Mouse (Mus musculus): Measurements from ENCODE around the gene Adat2.

Adat2 gene

GRCm38 (mm10) chr10:13552646-13553497 lies at the start of gene Adat2, which contains the start of gene Pex3:
TSS of gene Adat2 (plus strand) at chr10:13552894.
TSS of gene Pex3 (minus strand) at chr10:13553142.
- peak; percentile 79 to 85 for DNase-seq (ENCODE audit: low spot score in 2 of 2)

DNA sequence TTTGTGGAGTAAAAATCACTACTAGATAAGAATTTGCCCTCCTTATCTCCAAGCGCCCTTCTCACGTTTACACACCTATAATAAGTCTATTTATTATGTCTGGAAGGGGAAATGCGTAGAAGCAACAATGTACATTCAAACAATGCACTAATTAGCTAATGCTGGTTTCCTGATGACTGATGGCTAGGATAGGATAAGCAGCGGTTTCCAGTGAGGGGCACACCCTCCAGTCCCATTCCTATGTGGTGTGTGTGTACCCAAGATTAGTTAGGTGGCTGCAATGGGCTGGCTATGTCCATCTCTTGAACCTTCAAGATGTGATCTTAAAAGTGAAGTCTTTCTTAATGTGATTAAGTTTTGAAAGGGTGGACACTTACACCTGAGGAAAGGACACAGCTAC lies 30.8 kb upstream of the Adat2 start:
- no peak for DNase-seq (ENCODE audit: low spot score in 2 of 2)

DNA sequence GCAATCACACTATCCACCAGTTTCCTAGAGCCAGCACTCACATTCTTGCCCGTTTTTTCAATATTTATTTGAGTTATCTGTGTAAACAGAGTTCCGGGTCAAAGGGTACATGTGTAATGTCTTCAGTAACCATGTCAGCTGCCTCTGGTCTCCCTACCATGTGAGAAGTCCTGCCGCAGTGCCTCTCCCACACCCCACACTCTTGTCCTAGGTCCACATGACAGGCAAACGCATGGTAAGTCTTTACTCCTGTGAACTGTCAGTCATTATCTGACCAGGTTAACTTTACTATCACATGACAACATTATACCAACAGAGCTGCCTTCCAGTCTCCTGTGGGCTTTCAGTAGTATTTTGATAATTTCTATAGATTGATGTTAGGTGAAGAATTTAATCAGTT lies 24.5 kb upstream of the Adat2 start:
- DNase-seq (ENCODE audit: low spot score in 2 of 2): no peak

- no peak for DNase-seq (ENCODE audit: low spot score in 2 of 2)
Measured at GRCm38 (mm10) chr10:13534751-13535150, 17.9 kb upstream of the Adat2 start.

DNA sequence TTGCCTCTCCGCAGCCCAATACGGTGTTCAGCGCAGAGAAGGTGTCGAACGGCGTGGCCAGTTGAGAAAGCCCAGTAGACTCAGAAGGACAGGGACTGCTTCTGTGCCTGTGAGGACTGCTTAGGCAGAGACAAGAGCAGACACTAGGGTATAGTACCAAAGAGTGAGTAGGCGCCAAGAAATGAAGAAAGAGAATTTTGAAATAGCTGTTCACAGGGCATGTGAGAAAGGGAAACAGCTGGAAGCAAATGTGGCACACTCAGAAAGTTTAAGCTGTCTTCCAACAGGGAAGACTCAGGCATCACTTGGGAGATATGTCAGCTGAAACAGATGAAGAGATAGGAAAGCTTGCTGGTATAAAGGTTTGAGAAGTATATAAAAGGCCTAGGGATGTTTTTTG lies 16.0 kb upstream of the Adat2 start:
- DNase-seq (ENCODE audit: low spot score in 2 of 2): no peak

DNA sequence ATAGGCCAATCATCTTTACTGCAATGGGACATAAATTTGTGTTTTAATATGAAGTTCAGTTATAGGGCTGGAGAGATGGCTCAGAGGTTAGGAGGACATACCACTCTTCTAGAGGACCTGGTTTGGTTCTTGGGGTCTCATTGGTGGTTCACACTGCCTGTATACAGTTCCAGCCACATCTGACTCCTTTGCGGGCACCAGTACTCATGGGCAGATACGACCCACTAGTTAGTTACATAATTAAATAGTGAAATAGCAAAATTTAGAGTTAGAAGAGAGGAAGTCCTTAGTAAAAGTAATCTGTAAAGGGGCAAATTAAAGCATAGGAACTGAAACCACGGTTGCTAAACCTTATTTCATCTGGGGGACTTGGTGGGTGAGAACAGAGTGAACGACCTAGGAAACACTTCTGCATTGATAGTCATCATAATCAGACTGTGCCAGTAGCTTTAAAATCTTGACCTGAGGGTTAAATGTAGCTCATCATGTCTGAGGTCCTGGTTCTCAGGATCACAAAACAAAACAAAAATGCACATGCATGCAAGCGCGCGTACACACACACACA lies 12.8 kb upstream of the Adat2 start:
- no peak for DNase-seq (ENCODE audit: low spot score in 2 of 2)

- no peak for DNase-seq (ENCODE audit: low spot score in 2 of 2)
Measured at GRCm38 (mm10) chr10:13541721-13542120, 11.0 kb upstream of the Adat2 start.

GRCm38 (mm10) chr10:13553498-13553985 lies 848 bp downstream of the Adat2 start:
- DNase-seq (ENCODE audit: low spot score in 2 of 2): no peak

- no peak for DNase-seq (ENCODE audit: low spot score in 2 of 2)
Measured at GRCm38 (mm10) chr10:13554316-13554715, 1.6 kb downstream of the Adat2 start.

GRCm38 (mm10) chr10:13560014-13560674 lies 7.5 kb downstream of the Adat2 start:
- DNase-seq (ENCODE audit: low spot score in 2 of 2): no peak

DNA sequence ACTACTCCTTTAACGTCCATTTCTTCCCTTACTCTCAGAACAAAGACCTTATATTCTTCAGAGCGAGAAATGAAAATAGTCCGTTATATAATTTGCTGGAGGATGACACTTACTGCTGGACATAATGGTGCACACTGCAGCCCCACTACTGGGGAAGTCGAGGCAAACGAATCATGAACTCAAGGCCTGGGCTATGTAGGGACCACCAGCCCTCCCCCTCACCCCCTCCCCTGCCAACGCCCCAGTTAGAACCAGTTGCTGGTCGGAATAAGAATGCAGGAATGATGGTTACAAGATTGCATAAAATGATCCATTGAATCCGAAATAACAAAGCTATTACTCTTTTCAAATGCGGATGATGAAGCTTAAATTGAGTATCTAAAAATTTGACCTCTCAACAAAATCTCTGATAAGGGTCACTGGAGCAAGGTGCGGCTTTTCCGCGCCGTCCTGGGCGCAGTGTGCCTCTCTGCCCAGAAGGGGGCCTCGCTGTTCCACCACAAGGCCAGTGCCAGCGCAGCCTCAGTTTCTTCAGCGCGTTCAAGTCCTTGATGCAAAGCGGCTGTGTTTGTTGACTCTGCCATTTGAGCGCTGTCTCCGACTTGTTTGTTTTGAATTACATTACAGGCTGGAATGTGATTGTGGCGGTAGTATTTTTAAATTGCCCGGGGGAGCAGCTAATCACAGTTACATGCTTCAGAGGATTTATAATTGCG lies 11.8 kb downstream of the Adat2 start:
- DNase-seq (ENCODE audit: low spot score in 2 of 2): peak; percentile 69 to 71

- DNase-seq (ENCODE audit: low spot score in 2 of 2): no peak
Measured at GRCm38 (mm10) chr10:13565080-13565448, 12.4 kb downstream of the Adat2 start.

- no peak for DNase-seq (ENCODE audit: low spot score in 2 of 2)
Measured at GRCm38 (mm10) chr10:13566393-13566792, 13.7 kb downstream of the Adat2 start.

- DNase-seq (ENCODE audit: low spot score in 2 of 2): no peak
Measured at GRCm38 (mm10) chr10:13569818-13570217, 17.1 kb downstream of the Adat2 start.

- no peak for DNase-seq (ENCODE audit: low spot score in 2 of 2)
Measured at GRCm38 (mm10) chr10:13570697-13571538, 18.2 kb downstream of the Adat2 start.

- no peak for DNase-seq (ENCODE audit: low spot score in 2 of 2)
Measured at GRCm38 (mm10) chr10:13572003-13572402, 19.3 kb downstream of the Adat2 start.

DNA sequence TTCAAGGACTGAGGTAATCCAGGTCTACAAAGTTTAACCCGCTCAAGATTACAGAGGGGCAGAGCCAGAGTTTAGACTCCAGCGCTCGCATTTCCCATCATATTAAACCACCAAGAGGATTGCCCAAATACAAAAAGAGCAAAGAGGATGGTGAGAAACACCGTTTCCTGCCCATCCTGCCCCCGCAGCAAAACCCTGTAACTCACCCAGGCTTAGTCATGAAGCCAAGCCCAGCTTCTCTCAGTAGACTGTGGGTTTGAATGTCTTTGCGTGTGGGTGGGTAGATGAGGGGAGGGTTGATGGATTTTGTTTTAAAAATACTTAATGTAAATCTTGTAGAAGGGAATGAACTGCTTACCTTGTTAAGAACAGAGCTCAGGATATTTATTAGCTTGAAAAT lies 19.7 kb downstream of the Adat2 start:
- no peak for DNase-seq (ENCODE audit: low spot score in 2 of 2)

- no peak for DNase-seq (ENCODE audit: low spot score in 2 of 2)
Measured at GRCm38 (mm10) chr10:13577123-13577522, 24.4 kb downstream of the Adat2 start.

- no peak for DNase-seq (ENCODE audit: low spot score in 2 of 2)
Measured at GRCm38 (mm10) chr10:13587914-13588313, 35.2 kb downstream of the Adat2 start.

GRCm38 (mm10) chr10:13592196-13592595 lies 39.5 kb downstream of the Adat2 start:
- DNase-seq (ENCODE audit: low spot score in 2 of 2): no peak

DNA sequence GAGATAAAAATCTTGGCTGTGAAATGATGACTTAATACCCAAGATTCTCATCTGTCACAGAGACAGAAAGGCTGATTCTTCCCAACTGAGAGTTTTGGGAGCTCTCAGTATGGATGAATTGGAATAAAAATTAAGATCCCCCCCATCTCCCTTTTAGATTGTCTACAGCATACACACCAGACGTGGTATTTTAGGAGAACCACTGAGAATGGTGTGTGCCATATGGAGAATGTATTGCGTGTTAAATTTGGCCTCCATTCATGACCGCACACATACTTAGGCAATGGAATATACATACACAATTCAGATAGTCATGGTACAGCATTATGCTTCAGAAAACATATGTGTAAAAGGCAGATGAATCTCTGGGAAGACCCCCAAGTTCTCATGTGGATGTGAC lies 40.8 kb downstream of the Adat2 start:
- DNase-seq (ENCODE audit: low spot score in 2 of 2): no peak

Measured in frontal cortex, postnatal 25 days (tissue).